Mouse (Mus musculus): ENCODE measurements around the gene Atp5b. TPM values are rescaled to one million over a fixed set of nuclear protein-coding genes. Genes with fewer than 3 reads are reported as not detected.
"Not testable (repeated sequence)": the region's sequence is repeated elsewhere in the genome, so short reads cannot be mapped to it uniquely, and the experiment has no call there.

Atp5b gene
- total RNA-seq, 2 experiments from 2014 or later: 1,635 to 1,673 TPM

GRCm38 (mm10) chr10:128051589-128051988 lies 31.5 kb upstream of the Atp5b start:
- H3K27ac ChIP-seq: no peak overlapping the region
- no peak overlapping the region for H3K4me3 ChIP-seq
- no peak for TF ChIP-seq CTCF (conservative IDR thresholded peaks at IDR 0.05)
- DNase-seq (ENCODE audit: low spot score in 2 of 2): no peak

- H3K4me3 ChIP-seq, H3K27ac ChIP-seq: not testable (repeated sequence)
- peak; percentile 32 for TF ChIP-seq CTCF (conservative IDR thresholded peaks at IDR 0.05)
Observed at GRCm38 (mm10) chr10:128052136-128052535, 30.9 kb upstream of the Atp5b start.

GRCm38 (mm10) chr10:128053001-128053400 lies 30.1 kb upstream of the Atp5b start:
- no peak for TF ChIP-seq CTCF (conservative IDR thresholded peaks at IDR 0.05)
- no peak overlapping the region for H3K27ac ChIP-seq
- no peak for DNase-seq (ENCODE audit: low spot score in 2 of 2)

More at GRCm38 (mm10) chr10:128052136-128052535, 30.9 kb upstream of the Atp5b start:
- DNase-seq (ENCODE audit: low spot score in 2 of 2): not testable (repeated sequence)

GRCm38 (mm10) chr10:128058184-128058583 lies 24.9 kb upstream of the Atp5b start:
- peak; percentile 20; the same call in 1 of the 2 replicates for TF ChIP-seq CTCF (conservative IDR thresholded peaks at IDR 0.05)
- Histone ChIP-seq H3K4me3 (peak overlapping the region; percentile 68), H3K27ac (peak overlapping the region; percentile 98)
- no peak for DNase-seq (ENCODE audit: low spot score in 2 of 2)

More at GRCm38 (mm10) chr10:128053001-128053400, 30.1 kb upstream of the Atp5b start:
- H3K4me3 ChIP-seq: no peak overlapping the region

GRCm38 (mm10) chr10:128058601-128059151 lies 24.4 kb upstream of the Atp5b start, which contains the start of gene Ptges3:
TSS of gene Ptges3 (plus strand) at chr10:128058954.
- no peak for TF ChIP-seq CTCF (conservative IDR thresholded peaks at IDR 0.05)

GRCm38 (mm10) chr10:128059207-128059981 lies 23.7 kb upstream of the Atp5b start:
- peak overlapping the region; percentile 98 for H3K27ac ChIP-seq
- no peak for DNase-seq (ENCODE audit: low spot score in 2 of 2)

More at GRCm38 (mm10) chr10:128058601-128059151, 24.4 kb upstream of the Atp5b start, which contains the start of gene Ptges3:
- peak; percentile 95 to 98 for DNase-seq (ENCODE audit: low spot score in 2 of 2)
- H3K4me3 ChIP-seq: peak within 1 kb of the TSS; percentile 68
- H3K27ac ChIP-seq: peak within 1 kb of the TSS; percentile 98

GRCm38 (mm10) chr10:128061109-128061508 lies 22.0 kb upstream of the Atp5b start:
- Histone ChIP-seq H3K4me3 (no peak overlapping the region), H3K27ac (no peak overlapping the region)
- no peak for TF ChIP-seq CTCF (conservative IDR thresholded peaks at IDR 0.05)
- DNase-seq (ENCODE audit: low spot score in 2 of 2): no peak

More at GRCm38 (mm10) chr10:128059207-128059981, 23.7 kb upstream of the Atp5b start:
- peak; percentile 49 for TF ChIP-seq CTCF (conservative IDR thresholded peaks at IDR 0.05)
- H3K4me3 ChIP-seq: peak overlapping the region; percentile 68

GRCm38 (mm10) chr10:128062221-128062989 lies 20.7 kb upstream of the Atp5b start:
- Histone ChIP-seq H3K4me3 (no peak overlapping the region), H3K27ac (no peak overlapping the region)
- TF ChIP-seq CTCF (conservative IDR thresholded peaks at IDR 0.05): no peak
- DNase-seq (ENCODE audit: low spot score in 2 of 2): no peak

- no peak for DNase-seq (ENCODE audit: low spot score in 2 of 2)
- no peak overlapping the region for H3K4me3 ChIP-seq
- peak; percentile 26; the same call in 1 of the 2 replicates for TF ChIP-seq CTCF (conservative IDR thresholded peaks at IDR 0.05)
- no peak overlapping the region for H3K27ac ChIP-seq
Observed at GRCm38 (mm10) chr10:128066072-128066471, 17.0 kb upstream of the Atp5b start.

GRCm38 (mm10) chr10:128069201-128069600 lies 13.9 kb upstream of the Atp5b start:
- no peak for TF ChIP-seq CTCF (conservative IDR thresholded peaks at IDR 0.05)
- Histone ChIP-seq H3K4me3 (no peak overlapping the region), H3K27ac (no peak overlapping the region)
- DNase-seq (ENCODE audit: low spot score in 2 of 2): no peak

GRCm38 (mm10) chr10:128070432-128070831 lies 12.6 kb upstream of the Atp5b start:
- DNase-seq (ENCODE audit: low spot score in 2 of 2); H3K27ac ChIP-seq; H3K4me3 ChIP-seq: not testable (repeated sequence)
- TF ChIP-seq CTCF (conservative IDR thresholded peaks at IDR 0.05): peak; percentile 47

- H3K27ac ChIP-seq; H3K4me3 ChIP-seq; DNase-seq (ENCODE audit: low spot score in 2 of 2): not testable (repeated sequence)
Observed at GRCm38 (mm10) chr10:128078269-128078668, 4.8 kb upstream of the Atp5b start.

- Histone ChIP-seq H3K4me3 (no peak overlapping the region), H3K27ac (no peak overlapping the region)
- TF ChIP-seq CTCF (conservative IDR thresholded peaks at IDR 0.05): peak; percentile 75
- no peak for DNase-seq (ENCODE audit: low spot score in 2 of 2)
Observed at GRCm38 (mm10) chr10:128080496-128080895, 2.6 kb upstream of the Atp5b start.
